Mouse (Mus musculus): ENCODE results near the gene Kmt2a.

- TF ChIP-seq CTCF (IDR thresholded peaks at IDR 0.05; ENCODE audit: borderline replicate concordance, insufficient read depth, low read depth, low read length): peak; percentile 37; the same call in 1 of the 2 replicates
- TF ChIP-seq POLR2A (IDR thresholded peaks at IDR 0.05; ENCODE audit: borderline replicate concordance, insufficient read depth, low read length): no peak
These were observed 19.3 kb upstream of the Kmt2a start for GRCm38 (mm10) chr9:44900402-44900801.

All from cerebellum, adult 2 months (tissue).